Mouse (Mus musculus): ENCODE data around the gene Fcgr2b. TPM values are rescaled to one million over a fixed set of nuclear protein-coding genes. Genes with fewer than 3 reads are reported as not detected.

Gene Fcgr2b
- total and polyA plus RNA-seq, 3 experiments: 4.7 to 8.2 TPM; not detected in 1

- DNase-seq (ENCODE audit: low read depth, low spot score): peak; percentile 70
- no peaks in the 10 kb centered on the region for H3K9me3 ChIP-seq (replicated peaks; ENCODE audit: insufficient read depth, low read length)
- H3K27me3 ChIP-seq (ENCODE audit: control insufficient read depth in 1 of 2, insufficient read depth in 2 of 2, low read length in 2 of 2): no peaks in the 10 kb centered on the region
- H3K79me2 ChIP-seq (ENCODE audit: control insufficient read depth, insufficient read depth, low read length, poor library complexity): no peaks in the 10 kb centered on the region
- H3K4me1 ChIP-seq (ENCODE audit: control insufficient read depth in 1 of 2, insufficient read depth in 2 of 2, low read length in 2 of 2): peaks cover 11 to 18% of the 10 kb centered on the region in 2 experiments
- H3K27ac ChIP-seq (ENCODE audit: control insufficient read depth, low read depth, low read length): peak overlapping the region; percentile 33
- H3K9ac ChIP-seq (ENCODE audit: control insufficient read depth, low read depth, low read length, poor library complexity, severe bottlenecking): no peak overlapping the region
- peaks cover 0 to 17% of the 10 kb centered on the region in 2 experiments; a peak in 2 of 4 replicates for H3K36me3 ChIP-seq (ENCODE audit: control insufficient read depth in 1 of 2, insufficient read depth in 2 of 2, low read length in 2 of 2)
- no peak overlapping the region for H3K4me3 ChIP-seq (ENCODE audit: control insufficient read depth in 1 of 2, insufficient read depth in 1 of 2, low read depth in 2 of 2, low read length in 2 of 2)
- TF ChIP-seq CHD1 (IDR thresholded peaks at IDR 0.05; ENCODE audit: low read depth, low read length): no peak
- TF ChIP-seq E2F4 (IDR thresholded peaks at IDR 0.05; ENCODE audit: borderline replicate concordance, low read depth, low read length): no peak
- 0 out of 2 replicates have a peak, but pooled peaks have one; percentile 30 for TF ChIP-seq BHLHE40 (IDR thresholded peaks at IDR 0.05; ENCODE audit: borderline replicate concordance, low read depth, low read length)
- TF ChIP-seq ZNF384 (IDR thresholded peaks at IDR 0.05; ENCODE audit: low read depth, low read length): no peak
- no peak for TF ChIP-seq POLR2AphosphoS5 (IDR thresholded peaks at IDR 0.05; ENCODE audit: borderline replicate concordance, low read depth, low read length)
- peak; percentile 29 for TF ChIP-seq RCOR1 (IDR thresholded peaks at IDR 0.05; ENCODE audit: low read depth, low read length)
- no peak for TF ChIP-seq MYB (IDR thresholded peaks at IDR 0.05; ENCODE audit: low read depth, low read length)
- TF ChIP-seq HCFC1 (IDR thresholded peaks at IDR 0.05; ENCODE audit: low read depth, low read length): 0 out of 2 replicates have a peak, but pooled peaks have one; percentile 33
- TF ChIP-seq UBTF (IDR thresholded peaks at IDR 0.05; ENCODE audit: borderline replicate concordance, insufficient read depth, low read depth, low read length): no peak
- no peak for TF ChIP-seq NELFE (IDR thresholded peaks at IDR 0.05; ENCODE audit: low read depth, low read length)
- TF ChIP-seq ZKSCAN1 (IDR thresholded peaks at IDR 0.05; ENCODE audit: low read depth, low read length): no peak
- TF ChIP-seq GATA1 (IDR thresholded peaks at IDR 0.05; ENCODE audit: low read depth, low read length): peak; percentile 75; the same call in 1 of the 2 replicates
- peak; percentile 35 for TF ChIP-seq MAX (IDR thresholded peaks at IDR 0.05; ENCODE audit: low read length)
- no peak for TF ChIP-seq GABPA (IDR thresholded peaks at IDR 0.05; ENCODE audit: low read depth, low read length)
- no peak for TF ChIP-seq MAZ (IDR thresholded peaks at IDR 0.05; ENCODE audit: low read depth, low read length)
- peak; percentile 45 to 71; a peak in 3 of 4 replicates for TF ChIP-seq EP300 (IDR thresholded peaks at IDR 0.05; ENCODE audit: low read depth in 1 of 2, low read length in 2 of 2)
- no peak for TF ChIP-seq MEF2A (IDR thresholded peaks at IDR 0.05; ENCODE audit: extremely low read depth, insufficient replicate concordance, low read depth, low read length, poor library complexity, severe bottlenecking)
- no peak for TF ChIP-seq CHD2 (IDR thresholded peaks at IDR 0.05; ENCODE audit: low read length)
- TF ChIP-seq MXI1 (IDR thresholded peaks at IDR 0.05; ENCODE audit: low read depth, low read length): 0 out of 2 replicates have a peak, but pooled peaks have one; percentile 38
- TF ChIP-seq CTCF (IDR thresholded peaks at IDR 0.05 in 2 of 3, conservative IDR thresholded peaks at IDR 0.05 in 1 of 3; ENCODE audit: control insufficient read depth in 1 of 3, insufficient read depth in 1 of 3, low read depth in 2 of 3, low read length in 3 of 3, poor library complexity in 1 of 3, severe bottlenecking in 1 of 3): no peak
- TF ChIP-seq TAL1 (IDR thresholded peaks at IDR 0.05; ENCODE audit: low read length): peak; percentile 28; the same call in 1 of the 2 replicates
- peak; percentile 59 for TF ChIP-seq SIN3A (IDR thresholded peaks at IDR 0.05; ENCODE audit: low read length)
- 0 out of 2 replicates have a peak, but pooled peaks have one; percentile 14 for TF ChIP-seq MYC (IDR thresholded peaks at IDR 0.05; ENCODE audit: low read depth, low read length)
- no peak for TF ChIP-seq ZMIZ1 (IDR thresholded peaks at IDR 0.05; ENCODE audit: low read depth, low read length)
- TF ChIP-seq SMC3 (IDR thresholded peaks at IDR 0.05; ENCODE audit: low read depth, low read length): no peak
- TF ChIP-seq USF2 (IDR thresholded peaks at IDR 0.05; ENCODE audit: borderline replicate concordance in 1 of 2, insufficient read depth in 1 of 2, low read depth in 1 of 2, low read length in 2 of 2): no peak
- peak; percentile 70 for TF ChIP-seq TCF12 (IDR thresholded peaks at IDR 0.05; ENCODE audit: low read depth, low read length)
- no peak for TF ChIP-seq ZC3H11A (IDR thresholded peaks at IDR 0.05; ENCODE audit: low read depth, low read length)
- TF ChIP-seq ELF1 (IDR thresholded peaks at IDR 0.05; ENCODE audit: low read depth, low read length): 0 out of 2 replicates have a peak, but pooled peaks have one; percentile 14
- no peak for TF ChIP-seq KAT2A (conservative IDR thresholded peaks at IDR 0.05; ENCODE audit: low read depth, low read length)
- TF ChIP-seq RAD21 (IDR thresholded peaks at IDR 0.05; ENCODE audit: low read depth, low read length): no peak
- no peak for TF ChIP-seq NRF1 (IDR thresholded peaks at IDR 0.05; ENCODE audit: insufficient read depth, low read depth, low read length, poor library complexity, severe bottlenecking)
- TF ChIP-seq TBP (IDR thresholded peaks at IDR 0.05; ENCODE audit: low read depth, low read length): no peak
- TF ChIP-seq ETS1 (IDR thresholded peaks at IDR 0.05; ENCODE audit: low read depth, low read length): peak; percentile 80
- no peak for TF ChIP-seq USF1 (IDR thresholded peaks at IDR 0.05; ENCODE audit: low read depth, low read length)
- no peak for TF ChIP-seq POLR2A (IDR thresholded peaks at IDR 0.05; ENCODE audit: control insufficient read depth in 1 of 2, insufficient read depth in 1 of 2, low read depth in 1 of 2, low read length in 2 of 2, poor library complexity in 1 of 2)
- TF ChIP-seq MAFK (IDR thresholded peaks at IDR 0.05; ENCODE audit: borderline replicate concordance, low read depth, low read length): 0 out of 2 replicates have a peak, but pooled peaks have one; percentile 25
Observed at GRCm38 (mm10) chr1:170933940-170934339, 42.4 kb downstream of the Fcgr2b start.

All from MEL (cell line).